Mouse (Mus musculus) embryonic fibroblast, embryonic 13.5 days (primary cell): ENCODE data around the gene Oprm1.

Experiments used
- CTCF ChIP-seq: IDR thresholded peaks from 2 replicates; pipeline ENCODE4 v1.5.1; 2011; ENCODE audit warnings: mild to moderate bottlenecking, control low read depth, low read length, moderate library complexity, borderline replicate concordance; ENCODE audit not compliant: insufficient read depth
- POLR2A ChIP-seq: IDR thresholded peaks from 2 replicates; pipeline ENCODE4 v1.6.1; 2011; ENCODE audit warnings: low read depth, mild to moderate bottlenecking, control low read depth, low read length, moderate library complexity

DNA sequence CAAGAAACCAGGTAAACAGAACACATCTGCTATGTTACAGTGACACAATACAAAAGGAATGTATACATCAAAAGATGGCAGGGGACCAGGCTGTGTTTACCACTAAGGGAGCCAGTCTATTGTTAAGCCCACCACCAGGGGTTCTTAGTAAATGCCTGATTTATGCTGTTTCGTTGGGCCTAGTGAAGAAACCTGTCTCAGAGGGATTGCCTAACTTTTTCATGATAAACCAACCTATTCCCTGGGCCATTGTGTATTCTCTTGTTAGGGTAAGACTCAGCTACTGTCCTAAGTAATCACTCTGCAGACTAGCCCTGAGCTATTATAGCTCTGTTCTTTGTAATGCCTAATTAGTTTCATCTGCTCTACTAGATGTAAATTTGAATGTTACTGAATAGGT, 62.3 kb downstream of the Oprm1 start:
- TF ChIP-seq CTCF (no peak), POLR2A (no peak)
